Mouse (Mus musculus): ENCODE results near the gene Fat2. TPM values are rescaled to one million over a fixed set of nuclear protein-coding genes. Genes with fewer than 3 reads are reported as not detected.

Fat2 gene
- polyA plus RNA-seq (2017; shearing (Covaris generic)): 0.01 TPM

GRCm38 (mm10) chr11:55336101-55336891 is at the start of gene Fat2:
Fat2 (minus strand) TSS chr11:55336564.

DNA sequence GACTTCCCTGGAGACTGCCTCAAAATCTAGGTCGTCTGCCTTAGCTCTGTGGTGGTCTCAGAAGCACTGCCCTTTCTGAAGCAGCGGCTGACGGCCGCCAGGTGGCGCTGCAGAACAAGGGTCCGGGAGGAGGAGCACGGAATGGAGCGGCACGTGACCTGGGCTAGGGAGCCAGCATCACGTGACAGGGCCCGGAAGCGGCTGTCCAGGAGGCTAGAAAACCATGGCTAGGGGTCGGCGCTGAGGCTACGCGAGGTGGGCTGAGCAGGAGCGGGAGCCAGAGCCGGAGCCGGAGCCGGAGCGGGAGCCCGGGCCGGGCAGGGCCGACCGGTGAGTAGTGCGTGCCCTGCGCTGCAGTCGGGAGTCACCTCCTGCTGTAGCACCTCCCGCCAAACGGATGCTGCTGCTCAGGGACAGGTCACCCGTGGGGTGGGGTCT is 132.2 kb downstream of the Fat2 start, which contains the start of gene Slc36a1:
Gene Slc36a1, plus strand, starts transcription at position 192 of the 438 bp plus-strand sequence.

Other genes starting within 250 kb of the Fat2 start
- 104 TPM for gene Gm2a, start 238.4 kb downstream of the Fat2 start, polyA plus RNA-seq (2017; shearing (Covaris generic))
- gene Slc36a3, start 184.9 kb downstream of the Fat2 start, polyA plus RNA-seq (2017; shearing (Covaris generic)): 0.46 TPM
- not detected for gene Slc36a2, start 151.5 kb downstream of the Fat2 start, polyA plus RNA-seq (2017; shearing (Covaris generic))
- gene Slc36a1, start 132.2 kb downstream of the Fat2 start, polyA plus RNA-seq (2017; shearing (Covaris generic)): 2.3 TPM
- not detected for gene Sparc, start 86.6 kb upstream of the Fat2 start, polyA plus RNA-seq (2017; shearing (Covaris generic))
- 240 TPM for gene Atox1, start 124.7 kb upstream of the Fat2 start, polyA plus RNA-seq (2017; shearing (Covaris generic))
- gene G3bp1, start 133.1 kb upstream of the Fat2 start, polyA plus RNA-seq (2017; shearing (Covaris generic)): 165 TPM

All from CD4-positive, CD25-positive, alpha-beta regulatory T cell, adult 9 weeks (primary cell).